Mouse (Mus musculus) G1E-ER4 (cell line): Measurements from ENCODE around the gene Nebl. TPM values are rescaled to one million over a fixed set of nuclear protein-coding genes. Genes with fewer than 3 reads are reported as not detected.

Source experiments
- GATA1 ChIP-seq: IDR thresholded peaks from one replicate; pipeline ENCODE4 v1.8.0; 2012; ENCODE audit warnings: low read length, inconsistent platforms
- polyA plus RNA-seq: library from polyadenylated mRNA; stranded (reverse); fragments of >175 nt; gene quantifications from 2 replicates; pipeline ENCODE4 v1.2.3, GENCODE M21; 2012

Gene Nebl
- polyA plus RNA-seq, 1 experiment: 0.24 TPM

DNA sequence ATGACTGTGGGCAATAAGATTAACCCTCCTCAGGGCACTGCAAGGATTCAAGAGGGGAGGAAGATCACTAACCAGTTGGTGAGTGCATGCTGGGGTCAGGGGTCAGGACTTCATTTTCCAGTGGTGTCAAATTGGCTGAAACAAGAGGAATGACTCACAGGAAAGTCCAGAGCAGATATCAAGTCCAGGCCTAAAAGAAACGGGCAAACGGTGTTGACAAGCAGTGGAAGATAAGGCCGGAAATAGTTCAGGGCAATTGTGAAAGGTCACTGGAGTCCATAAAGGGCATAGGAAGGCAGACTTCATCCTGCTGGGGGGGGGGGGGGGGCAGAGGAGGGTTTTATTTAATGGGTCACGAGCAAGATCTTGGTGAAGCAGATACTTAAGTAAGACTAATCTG, 207.5 kb downstream of the Nebl start:
- no peak for TF ChIP-seq GATA1

DNA sequence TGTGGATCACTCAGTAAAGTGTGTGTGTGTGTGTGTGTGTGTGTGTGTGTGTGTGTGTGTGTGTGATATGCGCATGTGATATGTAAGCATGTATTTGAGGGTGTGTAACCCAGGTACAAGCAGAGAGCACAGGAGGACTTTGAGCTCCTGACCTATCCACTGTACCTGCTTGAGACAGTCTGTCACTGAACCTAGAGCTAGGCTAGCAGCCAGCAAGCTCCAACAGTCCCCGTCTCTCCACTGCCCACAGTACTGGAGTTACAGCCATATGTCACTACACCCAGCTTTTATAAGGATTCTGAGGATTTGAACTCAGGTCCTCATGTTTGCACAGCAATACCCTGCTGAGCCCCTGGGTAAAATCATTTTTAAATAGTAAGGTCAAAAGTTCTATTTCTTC, 215.6 kb downstream of the Nebl start:
- no peak for TF ChIP-seq GATA1

DNA sequence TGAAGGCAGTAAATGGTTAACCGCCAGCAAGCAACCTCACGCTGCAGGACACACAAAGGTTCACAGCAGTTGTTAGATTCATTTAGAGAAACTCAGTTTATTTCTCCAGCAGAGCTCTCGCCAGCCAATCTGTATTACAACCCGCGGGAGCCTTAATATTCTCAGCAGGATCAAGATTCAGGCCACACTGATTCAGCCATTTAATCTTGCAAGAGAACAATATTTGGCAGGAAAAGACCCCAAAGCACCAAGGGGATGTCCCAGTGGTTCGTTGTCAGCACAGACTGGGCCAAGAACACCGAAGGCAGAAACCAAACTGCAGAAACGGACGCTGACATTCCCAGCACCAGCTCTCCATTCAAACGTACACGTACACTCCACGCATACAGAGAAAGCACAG, 216.5 kb downstream of the Nebl start:
- no peak for TF ChIP-seq GATA1

DNA sequence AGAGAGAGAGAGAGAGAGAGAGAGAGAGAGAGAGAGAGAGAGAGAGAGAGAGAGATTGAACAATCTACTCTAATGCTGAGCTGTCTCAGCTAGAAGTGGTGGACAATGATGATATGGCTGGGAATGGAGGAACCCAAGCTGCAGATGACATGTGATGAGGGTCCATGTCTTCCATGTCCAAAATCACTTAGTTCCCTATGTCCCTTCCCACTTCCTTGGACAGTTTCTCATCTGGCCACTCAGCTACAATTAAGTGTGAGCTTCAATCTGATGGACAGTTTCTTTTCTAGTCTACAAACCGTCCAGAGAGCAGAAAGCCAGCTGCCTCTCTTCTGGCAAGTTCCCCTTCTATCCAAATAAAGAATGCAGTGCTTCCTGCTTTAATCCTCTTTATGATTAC, 221.3 kb downstream of the Nebl start:
- TF ChIP-seq GATA1: no peak

- no peak for TF ChIP-seq GATA1
Observed at GRCm38 (mm10) chr2:17507362-17507761, 223.9 kb downstream of the Nebl start.

GRCm38 (mm10) chr2:17504115-17504774, 227.0 kb downstream of the Nebl start:
- TF ChIP-seq GATA1: no peak

GRCm38 (mm10) chr2:17501075-17501474, 230.2 kb downstream of the Nebl start:
- TF ChIP-seq GATA1: no peak

DNA sequence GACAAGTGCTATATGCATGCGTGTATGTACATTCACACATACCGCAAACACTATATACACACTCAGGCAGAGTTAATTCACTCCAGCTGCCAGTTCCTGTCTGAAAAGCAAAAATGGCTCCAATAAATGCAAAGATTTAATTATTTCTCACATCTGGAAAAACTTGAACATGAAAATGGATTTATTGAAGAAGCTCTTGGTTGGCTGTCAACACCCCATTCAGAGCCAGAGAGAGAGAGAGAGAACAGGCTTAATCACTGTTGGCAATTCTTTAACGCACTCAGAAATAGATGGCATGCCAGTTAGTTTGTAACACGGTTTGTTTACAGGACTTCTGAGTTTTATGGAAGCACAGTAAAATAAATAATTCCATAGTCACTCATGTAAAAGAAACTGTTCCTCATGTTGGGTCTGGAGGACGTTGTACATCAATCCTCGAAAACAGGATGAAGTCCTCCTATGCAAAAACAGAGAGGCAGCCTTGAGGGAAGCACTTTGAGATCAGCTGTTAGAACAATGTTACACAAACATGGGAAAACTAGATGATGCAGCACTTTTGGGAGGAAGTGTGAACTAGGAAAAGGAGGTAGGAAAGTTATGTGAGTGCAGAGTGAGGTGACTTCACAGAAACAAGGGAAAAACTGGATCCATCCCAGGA, 265.6 kb downstream of the Nebl start:
- no peak for TF ChIP-seq GATA1

- no peak for TF ChIP-seq GATA1
Observed at GRCm38 (mm10) chr2:17460434-17460833, 270.8 kb downstream of the Nebl start.

DNA sequence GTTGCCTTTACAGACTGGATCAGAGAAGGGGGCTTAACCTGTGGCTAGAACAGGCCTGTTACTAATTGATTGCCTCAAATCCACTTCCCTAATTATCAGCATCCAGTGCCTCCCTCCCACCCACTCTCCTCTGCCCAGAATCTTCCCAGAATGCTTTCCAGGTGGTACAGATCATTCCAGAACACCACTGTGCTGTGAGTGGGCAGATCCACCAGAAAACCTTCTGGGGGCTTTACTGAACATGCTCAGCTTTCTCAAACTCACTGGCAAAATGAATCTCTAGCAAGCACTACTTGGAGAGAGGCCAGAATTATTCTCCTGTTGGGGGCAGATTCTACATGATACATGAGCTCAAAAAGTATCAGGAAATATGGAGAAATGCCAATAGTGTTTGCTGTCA, 277.6 kb downstream of the Nebl start:
- no peak for TF ChIP-seq GATA1

DNA sequence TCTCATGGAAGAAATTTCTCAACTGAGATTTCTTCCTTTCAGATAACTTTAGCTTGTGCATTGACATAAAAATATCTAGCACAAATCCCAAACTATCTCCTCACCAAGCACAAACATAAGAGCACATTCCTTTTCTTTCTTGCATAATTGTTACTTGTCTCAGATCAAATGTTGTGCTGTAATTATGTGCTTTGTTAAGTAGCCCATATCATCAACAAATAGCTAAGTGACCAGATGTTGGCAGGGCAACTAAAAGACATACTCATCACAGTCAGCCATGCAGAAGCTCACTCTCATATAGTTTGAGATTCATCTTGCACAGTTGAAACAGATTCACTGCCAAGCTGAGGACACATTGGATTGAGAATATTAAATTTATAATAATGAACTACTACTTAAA, 282.9 kb downstream of the Nebl start:
- TF ChIP-seq GATA1: no peak

DNA sequence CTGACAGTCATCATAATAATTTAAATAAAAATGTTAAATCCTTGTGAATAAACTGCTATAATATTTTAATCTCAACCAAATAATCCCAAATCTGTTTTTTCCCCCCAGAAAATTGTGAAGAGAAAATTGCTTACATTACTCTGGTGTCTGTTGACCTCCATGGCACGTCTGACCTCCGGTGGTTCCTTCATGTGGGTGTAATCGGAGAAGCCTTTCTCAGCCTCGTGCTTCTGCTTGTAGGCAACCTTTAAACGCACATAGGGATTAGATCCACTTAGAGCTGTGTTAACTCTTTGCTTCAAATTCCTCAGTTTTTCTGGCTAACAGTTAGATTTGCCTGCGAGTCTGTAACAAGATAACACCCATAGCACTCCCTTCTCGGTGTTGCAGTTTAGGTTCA, 287.7 kb downstream of the Nebl start:
- no peak for TF ChIP-seq GATA1

- no peak for TF ChIP-seq GATA1
Observed at GRCm38 (mm10) chr2:17438317-17438716, 292.9 kb downstream of the Nebl start.

DNA sequence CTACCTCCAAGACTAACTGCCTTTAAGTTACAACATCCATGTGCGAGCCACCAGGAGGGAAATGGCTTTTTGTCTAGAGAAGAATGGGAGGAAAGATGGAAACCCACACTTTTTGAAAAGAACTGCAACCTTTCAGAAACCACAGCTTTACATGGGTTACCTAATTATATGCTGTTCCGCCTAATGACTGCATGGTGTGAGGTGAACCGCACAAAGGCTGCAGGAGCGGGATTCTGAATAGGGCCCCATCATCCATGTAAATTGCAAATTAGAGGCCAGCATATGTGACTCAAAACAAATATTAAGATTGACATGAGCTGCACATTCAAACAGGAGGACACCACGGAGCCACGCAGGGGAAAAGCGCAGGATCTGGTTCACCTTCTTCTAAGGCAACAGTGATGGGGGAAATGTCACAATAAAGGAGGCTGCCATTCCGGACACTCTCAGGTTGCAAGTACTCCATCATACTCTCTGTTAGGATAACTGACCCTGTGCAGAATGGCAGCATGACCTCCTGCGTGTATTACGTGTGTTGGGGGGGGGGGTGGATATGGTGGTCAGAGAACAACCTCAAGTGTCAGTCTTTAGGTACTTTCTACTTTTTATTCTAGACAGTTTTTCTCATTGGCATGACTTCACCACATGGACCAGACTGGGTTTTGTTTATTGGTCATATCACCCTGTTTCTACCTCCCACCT, 294.4 kb downstream of the Nebl start:
- TF ChIP-seq GATA1: no peak

DNA sequence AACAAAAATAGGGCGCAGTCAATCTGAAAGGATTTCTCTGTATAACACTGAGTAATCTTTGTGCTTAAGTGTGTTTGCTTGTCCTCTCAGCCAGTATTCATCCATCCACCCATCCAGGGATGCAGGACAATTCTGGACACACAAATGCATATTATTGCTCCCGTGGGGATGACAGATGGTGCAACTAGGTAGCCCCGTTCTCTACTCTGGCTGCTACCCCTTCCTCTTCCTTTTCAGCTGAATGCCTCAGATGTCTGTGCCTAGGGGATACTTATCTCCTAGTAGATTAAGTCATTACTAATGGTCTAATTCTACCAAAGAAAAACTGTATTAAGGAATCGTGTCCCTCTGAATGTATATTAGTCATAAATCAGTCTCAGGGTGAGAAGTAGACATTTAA, 296.0 kb downstream of the Nebl start:
- TF ChIP-seq GATA1: no peak

GRCm38 (mm10) chr2:17429028-17429427, 302.2 kb downstream of the Nebl start:
- TF ChIP-seq GATA1: no peak

DNA sequence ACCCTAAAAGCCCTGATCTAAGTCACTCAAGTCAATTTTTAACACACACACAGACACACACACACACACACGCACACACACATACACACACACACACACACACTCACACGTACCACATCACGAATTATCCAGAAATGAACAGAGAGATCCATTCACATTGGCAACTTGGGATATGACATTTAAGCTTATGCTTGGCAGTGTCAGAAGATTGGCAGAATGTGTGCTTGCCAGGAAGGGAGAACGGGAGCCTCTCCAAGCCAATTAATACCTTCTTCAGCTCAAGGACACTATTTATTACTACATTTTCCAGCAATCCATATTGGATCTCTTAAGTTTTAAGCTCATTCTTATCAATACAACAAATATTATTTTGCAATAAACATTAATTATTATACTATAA, 303.1 kb downstream of the Nebl start:
- no peak for TF ChIP-seq GATA1
